Mouse (Mus musculus) lung, adult 2 months (tissue): ENCODE measurements around the gene Tgfb3.

Experiments
- CTCF ChIP-seq: fragments of 200-500 bp; IDR thresholded peaks from 2 replicates; pipeline ENCODE4 v1.5.1; 2011; ENCODE audit warnings: mild to moderate bottlenecking, low read length, control low read depth; ENCODE audit not compliant: insufficient read depth
- POLR2A ChIP-seq: fragments of 200-500 bp; IDR thresholded peaks from 2 replicates; pipeline ENCODE4 v1.6.1; 2011; ENCODE audit warnings: low read depth, mild to moderate bottlenecking, control low read depth, low read length, borderline replicate concordance; ENCODE audit errors: extremely low read depth

- TF ChIP-seq POLR2A = no peak
- TF ChIP-seq CTCF = no peak
These were observed 51.1 kb downstream of the Tgfb3 start for GRCm38 (mm10) chr12:86027747-86028146.
